7 mouse cellular contexts compared by ENCODE assay signal in genomic region chr8:105566703-105567595, GRCm38 (mm10). TPM values are rescaled to one million over a fixed set of nuclear protein-coding genes. Genes with fewer than 3 reads are reported as not detected.
DNase-seq lines count a peak whose midpoint lies in the region; ATAC-seq and TF ChIP-seq lines count a peak whose summit lies in the region.

No protein-coding gene starts in this region.

- peak; percentile 63 for DNase-seq in CD4-positive helper T cell, adult 2 months (ENCODE audit: low read depth, low spot score)
- DNase-seq in heart, postnatal 0 days (ENCODE audit: low spot score): no peak
- no peak for DNase-seq in midbrain, postnatal 0 days (ENCODE audit: low spot score)
- peak; percentile 56 for DNase-seq in thymus, postnatal 14 days

- H3K4me1 ChIP-seq in E14TG2a.4 (replicated peaks; ENCODE audit: low read depth, low read length): peaks cover 42% of the 10 kb centered on the region
- peaks cover 7% of the 10 kb centered on the region; the same call in 1 of the 2 replicates for H3K4me1 ChIP-seq in cortical plate, adult 2 months (ENCODE audit: control insufficient read depth, insufficient read depth, low read length)
- peaks cover 20% of the 10 kb centered on the region for H3K4me1 ChIP-seq in heart, postnatal 0 days (ENCODE audit: control insufficient read depth, insufficient read depth)
- peaks cover 29% of the 10 kb centered on the region for H3K4me1 ChIP-seq in limb, embryonic 13.5 days
- H3K4me1 ChIP-seq in midbrain, postnatal 0 days (ENCODE audit: insufficient read depth, low read length): peaks cover 7% of the 10 kb centered on the region; the same call in 1 of the 2 replicates

- no peak for TF ChIP-seq EP300 in heart, postnatal 0 days (IDR thresholded peaks at IDR 0.05; ENCODE audit: low read depth)

- no peaks in the 10 kb centered on the region for H3K9me3 ChIP-seq in E14TG2a.4 (ENCODE audit: low read length)
- no peaks in the 10 kb centered on the region for H3K9me3 ChIP-seq in heart, postnatal 0 days (replicated peaks; ENCODE audit: control insufficient read depth, low read length)
- H3K9me3 ChIP-seq in limb, embryonic 13.5 days: no peaks in the 10 kb centered on the region
- no peaks in the 10 kb centered on the region for H3K9me3 ChIP-seq in midbrain, postnatal 0 days (ENCODE audit: low read length)

- 24% methylated on average over 27 of the region's 27 CpGs for WGBS in heart, postnatal 0 days
- WGBS in limb, embryonic 13.5 days: 27% methylated on average over 27 of the region's 27 CpGs
- 28% methylated on average over 27 of the region's 27 CpGs for WGBS in midbrain, postnatal 0 days

- peaks cover 11% of the 10 kb centered on the region; the same call in 1 of the 2 replicates for H3K36me3 ChIP-seq in E14TG2a.4 (ENCODE audit: insufficient read depth, low read length)
- H3K36me3 ChIP-seq in heart, postnatal 0 days (replicated peaks; ENCODE audit: control insufficient read depth, insufficient read depth, low read length): no peaks in the 10 kb centered on the region
- H3K36me3 ChIP-seq in limb, embryonic 13.5 days: no peaks in the 10 kb centered on the region
- H3K36me3 ChIP-seq in midbrain, postnatal 0 days (ENCODE audit: insufficient read depth, low read length): 0 out of 2 replicates have a peak, but pooled peaks cover 2% of the 10 kb centered on the region

- peaks cover 10% of the 10 kb centered on the region for H3K27me3 ChIP-seq in E14TG2a.4 (ENCODE audit: insufficient read depth, low read length)
- H3K27me3 ChIP-seq in heart, postnatal 0 days (ENCODE audit: control insufficient read depth, insufficient read depth, low read length): no peaks in the 10 kb centered on the region
- H3K27me3 ChIP-seq in limb, embryonic 13.5 days: 0 out of 2 replicates have a peak, but pooled peaks cover 8% of the 10 kb centered on the region
- no peaks in the 10 kb centered on the region for H3K27me3 ChIP-seq in midbrain, postnatal 0 days (ENCODE audit: insufficient read depth, low read length)

- peak overlapping the region; percentile 86 for H3K4me2 ChIP-seq in heart, postnatal 0 days (ENCODE audit: low read depth, low read length)
- H3K4me2 ChIP-seq in limb, embryonic 13.5 days (replicated peaks): peak overlapping the region; percentile 95
- peak overlapping the region; percentile 90 for H3K4me2 ChIP-seq in midbrain, postnatal 0 days (ENCODE audit: low read depth, low read length, poor library complexity, severe bottlenecking)

- peak overlapping the region; percentile 60 for H3K9ac ChIP-seq in heart, postnatal 0 days (replicated peaks; ENCODE audit: low read depth, low read length)
- H3K9ac ChIP-seq in limb, embryonic 13.5 days: peak overlapping the region; percentile 72
- peak overlapping the region; percentile 70 for H3K9ac ChIP-seq in midbrain, postnatal 0 days (replicated peaks; ENCODE audit: low read length, poor library complexity, severe bottlenecking)

- peak overlapping the region; percentile 91 for H3K4me3 ChIP-seq in E14TG2a.4 (replicated peaks; ENCODE audit: low read length)
- H3K4me3 ChIP-seq in cortical plate, adult 2 months (ENCODE audit: insufficient read depth, low read length): peak overlapping the region; percentile 77
- peak overlapping the region; percentile 68 for H3K4me3 ChIP-seq in heart, postnatal 0 days (ENCODE audit: low read depth, low read length)
- H3K4me3 ChIP-seq in limb, embryonic 13.5 days: peak overlapping the region; percentile 87
- peak overlapping the region; percentile 92 for H3K4me3 ChIP-seq in midbrain, postnatal 0 days (ENCODE audit: low read depth, low read length)

- no peak for ATAC-seq in heart, postnatal 0 days (ENCODE audit: insufficient read depth, low read depth)
- no peak for ATAC-seq in limb, embryonic 13.5 days (ENCODE audit: low FRiP score, low read depth)
- 0 out of 2 replicates have a peak, but pooled peaks have one; percentile 2 for ATAC-seq in midbrain, postnatal 0 days (ENCODE audit: low FRiP score)

- no peak for TF ChIP-seq CTCF in E14TG2a.4 (conservative IDR thresholded peaks at IDR 0.05; ENCODE audit: low read length)
- TF ChIP-seq CTCF in cortical plate, adult 2 months (IDR thresholded peaks at IDR 0.05; ENCODE audit: extremely low read depth, insufficient read depth, low read length): no peak
- no peak for TF ChIP-seq CTCF in heart, postnatal 0 days (IDR thresholded peaks at IDR 0.05; ENCODE audit: low read depth)
- TF ChIP-seq CTCF in midbrain, postnatal 0 days (IDR thresholded peaks at IDR 0.05): no peak

- TF ChIP-seq POLR2A in cortical plate, adult 2 months (IDR thresholded peaks at IDR 0.05; ENCODE audit: extremely low read depth, insufficient read depth, low read length): no peak

- no peak overlapping the region for H3K27ac ChIP-seq in cortical plate, adult 2 months (ENCODE audit: insufficient read depth, low read length)
- peak overlapping the region; percentile 45; the same call in 1 of the 2 replicates for H3K27ac ChIP-seq in heart, postnatal 0 days (ENCODE audit: low read depth)
- H3K27ac ChIP-seq in limb, embryonic 13.5 days: no peak overlapping the region
- peak overlapping the region; percentile 75 for H3K27ac ChIP-seq in midbrain, postnatal 0 days (ENCODE audit: low read depth, low read length)

RNA-seq across cellular contexts. Expression of gene Atp6v0d1, which starts 1.1 kb away (rescaled TPM):
- polyA plus RNA-seq in cortical plate, adult 2 months (2012; rRNA removed): 359 and 361 TPM in 2 replicates
- 52.1 and 60.8 TPM in 2 replicates for total RNA-seq in heart, postnatal 0 days (2014; rRNA removed; ENCODE audit: low replicate concordance)
- 57.5 and 58.9 TPM in 2 replicates for polyA plus RNA-seq in heart, postnatal 0 days (2015; fragmentation: Nextera tagmentation; extraction: Ambion mirVana)
- polyA plus RNA-seq in limb, embryonic 13.5 days (2015; fragmentation: Nextera tagmentation; extraction: Ambion mirVana): 82.5 and 83.5 TPM in 2 replicates
- 214 and 238 TPM in 2 replicates for total RNA-seq in midbrain, postnatal 0 days (2014; rRNA removed)
- 272 and 300 TPM in 2 replicates for polyA plus RNA-seq in midbrain, postnatal 0 days (2015; fragmentation: Nextera tagmentation; extraction: Ambion mirVana)

RNA-seq across cellular contexts. Expression of gene Ripor1, which starts 38.1 kb away (rescaled TPM):
- polyA plus RNA-seq in cortical plate, adult 2 months (2012; rRNA removed): 47.3 and 49.1 TPM in 2 replicates
- 10.6 and 15.9 TPM in 2 replicates for total RNA-seq in heart, postnatal 0 days (2014; rRNA removed; ENCODE audit: low replicate concordance)
- 21.2 and 22.2 TPM in 2 replicates for polyA plus RNA-seq in heart, postnatal 0 days (2015; fragmentation: Nextera tagmentation; extraction: Ambion mirVana)
- polyA plus RNA-seq in limb, embryonic 13.5 days (2015; fragmentation: Nextera tagmentation; extraction: Ambion mirVana): 20.1 and 20.2 TPM in 2 replicates
- total RNA-seq in midbrain, postnatal 0 days (2014; rRNA removed): 12.6 and 16.1 TPM in 2 replicates
- 32.6 and 32.7 TPM in 2 replicates for polyA plus RNA-seq in midbrain, postnatal 0 days (2015; fragmentation: Nextera tagmentation; extraction: Ambion mirVana)

RNA-seq across cellular contexts. Expression of gene Hsd11b2, which starts 48.4 kb away (rescaled TPM):
- not detected in 2 replicates for polyA plus RNA-seq in cortical plate, adult 2 months (2012; rRNA removed)
- not detected in 2 replicates for total RNA-seq in heart, postnatal 0 days (2014; rRNA removed; ENCODE audit: low replicate concordance)
- polyA plus RNA-seq in heart, postnatal 0 days (2015; fragmentation: Nextera tagmentation; extraction: Ambion mirVana): 0.18 and 0.25 TPM in 2 replicates
- 5.9 and 7.6 TPM in 2 replicates for polyA plus RNA-seq in limb, embryonic 13.5 days (2015; fragmentation: Nextera tagmentation; extraction: Ambion mirVana)
- total RNA-seq in midbrain, postnatal 0 days (2014; rRNA removed): 0.57 and 0.88 TPM in 2 replicates
- polyA plus RNA-seq in midbrain, postnatal 0 days (2015; fragmentation: Nextera tagmentation; extraction: Ambion mirVana): 1.3 and 1.9 TPM in 2 replicates

Comparison
In these comparisons a context has a peak if more than half of its experiments do, and no peak if none do; other contexts are left out.
1. DNase-seq: peak in CD4-positive helper T cell, adult 2 months (single experiment) and thymus, postnatal 14 days (single experiment); none in heart, postnatal 0 days (single experiment) and midbrain, postnatal 0 days (single experiment).
2. H3K27ac ChIP-seq: peak in heart, postnatal 0 days (single experiment) and midbrain, postnatal 0 days (single experiment); none in cortical plate, adult 2 months (single experiment) and limb, embryonic 13.5 days (single experiment).
3. Peak in every context shown above with its lines, with median percentiles within 50 percentile points of each other: H3K4me3 ChIP-seq, H3K4me2 ChIP-seq and H3K9ac ChIP-seq.